Mouse (Mus musculus): ENCODE measurements around the gene Gm49339. TPM values are rescaled to one million over a fixed set of nuclear protein-coding genes. Genes with fewer than 3 reads are reported as not detected.
"Not testable (repeated sequence)": the region's sequence is repeated elsewhere in the genome, so short reads cannot be mapped to it uniquely, and the experiment has no call there.

Gm49339 gene
- not detected in 2 replicates for polyA plus RNA-seq (2012)

GRCm38 (mm10) chr10:51480397-51480796 is at the start of gene Gm49339, which contains the start of gene Lilr4b:
Gm49339 (plus strand) TSS chr10:51480612.
Lilr4b (plus strand) TSS chr10:51480632.
- H3K4me3 ChIP-seq (replicated peaks); H3K27me3 ChIP-seq (ENCODE audit: control insufficient read depth); H3K36me3 ChIP-seq (ENCODE audit: control insufficient read depth); H3K9me3 ChIP-seq (ENCODE audit: control insufficient read depth, low read length); H3K4me1 ChIP-seq (ENCODE audit: control insufficient read depth): not testable (repeated sequence)

GRCm38 (mm10) chr10:51432940-51433339 is 47.5 kb upstream of the Gm49339 start:
- Histone ChIP-seq H3K36me3 (ENCODE audit: control insufficient read depth) (no peaks in the 10 kb centered on the region), H3K9me3 (ENCODE audit: control insufficient read depth, low read length) (no peaks in the 10 kb centered on the region), H3K4me1 (ENCODE audit: control insufficient read depth) (no peaks in the 10 kb centered on the region), H3K27me3 (ENCODE audit: control insufficient read depth) (no peaks in the 10 kb centered on the region), H3K4me3 (replicated peaks) (no peak overlapping the region)
- no peak for TF ChIP-seq TAL1 (IDR thresholded peaks at IDR 0.05; ENCODE audit: low read length)
- TF ChIP-seq GATA1 (IDR thresholded peaks at IDR 0.05; ENCODE audit: low read length): no peak

- H3K27me3 ChIP-seq (ENCODE audit: control insufficient read depth): no peaks in the 10 kb centered on the region
- TF ChIP-seq TAL1 (IDR thresholded peaks at IDR 0.05; ENCODE audit: low read length): no peak
- TF ChIP-seq GATA1 (IDR thresholded peaks at IDR 0.05; ENCODE audit: low read length): no peak
Observed at GRCm38 (mm10) chr10:51435684-51436083, 44.7 kb upstream of the Gm49339 start.

GRCm38 (mm10) chr10:51451610-51452009 is 28.8 kb upstream of the Gm49339 start:
- H3K4me1 ChIP-seq (ENCODE audit: control insufficient read depth): no peaks in the 10 kb centered on the region
- no peaks in the 10 kb centered on the region for H3K36me3 ChIP-seq (ENCODE audit: control insufficient read depth)
- H3K27me3 ChIP-seq (ENCODE audit: control insufficient read depth): no peaks in the 10 kb centered on the region
- H3K9me3 ChIP-seq (ENCODE audit: control insufficient read depth, low read length): no peaks in the 10 kb centered on the region; the same call in 1 of the 2 replicates
- TF ChIP-seq TAL1 (IDR thresholded peaks at IDR 0.05; ENCODE audit: low read length) (no peak), GATA1 (IDR thresholded peaks at IDR 0.05; ENCODE audit: low read length) (no peak)
- no peak overlapping the region for H3K4me3 ChIP-seq (replicated peaks)

More at GRCm38 (mm10) chr10:51435684-51436083, 44.7 kb upstream of the Gm49339 start:
- no peak overlapping the region for H3K4me3 ChIP-seq (replicated peaks)
- no peaks in the 10 kb centered on the region for H3K9me3 ChIP-seq (ENCODE audit: control insufficient read depth, low read length)
- no peaks in the 10 kb centered on the region for H3K36me3 ChIP-seq (ENCODE audit: control insufficient read depth)
- H3K4me1 ChIP-seq (ENCODE audit: control insufficient read depth): no peaks in the 10 kb centered on the region

- H3K4me1 ChIP-seq (ENCODE audit: control insufficient read depth): no peaks in the 10 kb centered on the region
- TF ChIP-seq TAL1 (IDR thresholded peaks at IDR 0.05; ENCODE audit: low read length): no peak
- no peak for TF ChIP-seq GATA1 (IDR thresholded peaks at IDR 0.05; ENCODE audit: low read length)
- H3K36me3 ChIP-seq (ENCODE audit: control insufficient read depth): no peaks in the 10 kb centered on the region
- H3K4me3 ChIP-seq (replicated peaks): no peak overlapping the region
- no peaks in the 10 kb centered on the region for H3K27me3 ChIP-seq (ENCODE audit: control insufficient read depth)
- H3K9me3 ChIP-seq (ENCODE audit: control insufficient read depth, low read length): no peaks in the 10 kb centered on the region; the same call in 1 of the 2 replicates
Observed at GRCm38 (mm10) chr10:51453616-51454298, 26.7 kb upstream of the Gm49339 start.

- Histone ChIP-seq H3K4me1 (ENCODE audit: control insufficient read depth) (no peaks in the 10 kb centered on the region), H3K9me3 (ENCODE audit: control insufficient read depth, low read length) (no peaks in the 10 kb centered on the region; the same call in 1 of the 2 replicates), H3K36me3 (ENCODE audit: control insufficient read depth) (no peaks in the 10 kb centered on the region), H3K4me3 (replicated peaks) (no peak overlapping the region), H3K27me3 (ENCODE audit: control insufficient read depth) (no peaks in the 10 kb centered on the region)
- TF ChIP-seq TAL1 (IDR thresholded peaks at IDR 0.05; ENCODE audit: low read length) (no peak), GATA1 (IDR thresholded peaks at IDR 0.05; ENCODE audit: low read length) (no peak)
Observed at GRCm38 (mm10) chr10:51454365-51454764, 26.0 kb upstream of the Gm49339 start.

GRCm38 (mm10) chr10:51455762-51456161 is 24.6 kb upstream of the Gm49339 start:
- H3K27me3 ChIP-seq (ENCODE audit: control insufficient read depth): no peaks in the 10 kb centered on the region
- no peaks in the 10 kb centered on the region; the same call in 1 of the 2 replicates for H3K9me3 ChIP-seq (ENCODE audit: control insufficient read depth, low read length)
- H3K4me3 ChIP-seq (replicated peaks): no peak overlapping the region
- no peak for TF ChIP-seq TAL1 (IDR thresholded peaks at IDR 0.05; ENCODE audit: low read length)
- no peak for TF ChIP-seq GATA1 (IDR thresholded peaks at IDR 0.05; ENCODE audit: low read length)
- no peaks in the 10 kb centered on the region for H3K36me3 ChIP-seq (ENCODE audit: control insufficient read depth)
- H3K4me1 ChIP-seq (ENCODE audit: control insufficient read depth): no peaks in the 10 kb centered on the region

- Histone ChIP-seq H3K4me1 (ENCODE audit: control insufficient read depth) (no peaks in the 10 kb centered on the region), H3K9me3 (ENCODE audit: control insufficient read depth, low read length) (no peaks in the 10 kb centered on the region), H3K27me3 (ENCODE audit: control insufficient read depth) (no peaks in the 10 kb centered on the region), H3K36me3 (ENCODE audit: control insufficient read depth) (no peaks in the 10 kb centered on the region), H3K4me3 (replicated peaks) (no peak overlapping the region)
- no peak for TF ChIP-seq TAL1 (IDR thresholded peaks at IDR 0.05; ENCODE audit: low read length)
- no peak for TF ChIP-seq GATA1 (IDR thresholded peaks at IDR 0.05; ENCODE audit: low read length)
Observed at GRCm38 (mm10) chr10:51456369-51456768, 24.0 kb upstream of the Gm49339 start.

- H3K27me3 ChIP-seq (ENCODE audit: control insufficient read depth); H3K4me1 ChIP-seq (ENCODE audit: control insufficient read depth); H3K9me3 ChIP-seq (ENCODE audit: control insufficient read depth, low read length); H3K36me3 ChIP-seq (ENCODE audit: control insufficient read depth); H3K4me3 ChIP-seq (replicated peaks): not testable (repeated sequence)
Observed at GRCm38 (mm10) chr10:51463800-51464199, 16.6 kb upstream of the Gm49339 start.

GRCm38 (mm10) chr10:51490691-51491090 is 10.3 kb downstream of the Gm49339 start, which contains the start of gene Lilrb4a:
Lilrb4a (plus strand) TSS chr10:51490956.
- not testable (repeated sequence) for H3K27me3 ChIP-seq (ENCODE audit: control insufficient read depth); H3K4me1 ChIP-seq (ENCODE audit: control insufficient read depth); H3K9me3 ChIP-seq (ENCODE audit: control insufficient read depth, low read length); H3K36me3 ChIP-seq (ENCODE audit: control insufficient read depth); H3K4me3 ChIP-seq (replicated peaks)

Measured in erythroblast, embryonic 14.5 days (primary cell).